Mouse (Mus musculus) neural tube, embryonic 15.5 days (tissue): Measurements from ENCODE around the gene Apol7c. TPM values are rescaled to one million over a fixed set of nuclear protein-coding genes. Genes with fewer than 3 reads are reported as not detected.
"Not testable (repeated sequence)": the region's sequence is repeated elsewhere in the genome, so short reads cannot be mapped to it uniquely, and the experiment has no call there.

ENCODE experiments used
- ATAC-seq: fragments of 200-750 bp; cut with Nextera tagmentation; 2 replicates; pipeline ENCODE4 v1.8.0; 2017; ENCODE audit warnings: mild to moderate bottlenecking, moderate TSS enrichment, moderate library complexity; ENCODE audit not compliant: low FRiP score
- H3K27ac ChIP-seq: fragments of 300-500 bp; sonication (generic); replicated peaks from 2 replicates; pipeline ENCODE4 v1.5.1; 2015; ENCODE audit warnings: mild to moderate bottlenecking, inconsistent platforms
- H3K27me3 ChIP-seq: fragments of 300-500 bp; sonication (generic); replicated peaks from 2 replicates; pipeline ENCODE4 v1.6.1; 2015; ENCODE audit warnings: inconsistent platforms
- H3K36me3 ChIP-seq: fragments of 300-500 bp; sonication (generic); 2 replicates; pipeline ENCODE4 v1.6.1; 2015; ENCODE audit warnings: inconsistent platforms
- H3K4me1 ChIP-seq: fragments of 300-500 bp; sonication (generic); 2 replicates; pipeline ENCODE4 v1.6.1; 2015; ENCODE audit warnings: inconsistent platforms
- H3K4me2 ChIP-seq: fragments of 300-500 bp; sonication (generic); 2 replicates; pipeline ENCODE4 v1.6.1; 2015; ENCODE audit warnings: inconsistent platforms, mild to moderate bottlenecking, moderate library complexity
- H3K4me3 ChIP-seq: fragments of 300-500 bp; sonication (generic); replicated peaks from 2 replicates; pipeline ENCODE4 v1.5.1; 2015; ENCODE audit warnings: mild to moderate bottlenecking, inconsistent platforms
- H3K9ac ChIP-seq: fragments of 300-500 bp; sonication (generic); replicated peaks from 2 replicates; pipeline ENCODE4 v1.6.1; 2015; ENCODE audit warnings: mild to moderate bottlenecking, inconsistent platforms
- H3K9me3 ChIP-seq: fragments of 300-500 bp; sonication (generic); replicated peaks from 2 replicates; pipeline ENCODE4 v1.6.1; 2016; ENCODE audit warnings: inconsistent platforms
- WGBS: fragments of 180-500 bp; shearing (Covaris S2); methylation state at CpG from one replicate; pipeline ENCODE4 v1.1.7; 2015; ENCODE audit warnings: mixed read lengths; 5-methylcytosine and 5-hydroxymethylcytosine counted together
- polyA plus RNA-seq: library from polyadenylated mRNA; unstranded; fragments of >200 nt; fragmentation: Nextera tagmentation; extraction: Ambion mirVana; gene quantifications from 2 replicates; pipeline ENCODE4 v1.2.1, GENCODE M21; 2015

Gene Apol7c
- polyA plus RNA-seq = 0.40 TPM in 1 of 2 replicates, not detected in the other

- Histone ChIP-seq H3K4me3 (no peak within 1 kb of the TSS), H3K27me3 (no peaks in the 10 kb centered on the region), H3K27ac (no peak within 1 kb of the TSS), H3K9me3 (no peaks in the 10 kb centered on the region), H3K9ac (no peak within 1 kb of the TSS), H3K4me2 (no peak within 1 kb of the TSS), H3K4me1 (no peaks in the 10 kb centered on the region), H3K36me3 (no peaks in the 10 kb centered on the region)
- no peak for ATAC-seq
These were observed at the start of gene Apol7c for GRCm38 (mm10) chr15:77533216-77533615. Apol7c (minus strand) TSS chr15:77533316.

GRCm38 (mm10) chr15:77581681-77582080 is 48.6 kb upstream of the Apol7c start:
- H3K27ac ChIP-seq = no peak overlapping the region

GRCm38 (mm10) chr15:77579311-77579710 is 46.2 kb upstream of the Apol7c start:
- no peak overlapping the region for H3K27ac ChIP-seq
- H3K9ac ChIP-seq = no peak overlapping the region
- H3K27me3 ChIP-seq = no peaks in the 10 kb centered on the region
- no peak overlapping the region for H3K4me2 ChIP-seq
- WGBS = 96% methylated on average over 4 of the region's 4 CpGs
- no peak for ATAC-seq
- H3K4me1 ChIP-seq = no peaks in the 10 kb centered on the region
- no peaks in the 10 kb centered on the region for H3K36me3 ChIP-seq
- no peak overlapping the region for H3K4me3 ChIP-seq
- H3K9me3 ChIP-seq = 0 out of 2 replicates have a peak, but pooled peaks cover 3% of the 10 kb centered on the region

More at GRCm38 (mm10) chr15:77581681-77582080, 48.6 kb upstream of the Apol7c start:
- Histone ChIP-seq H3K4me3 (no peak overlapping the region), H3K36me3 (no peaks in the 10 kb centered on the region), H3K9me3 (0 out of 2 replicates have a peak, but pooled peaks cover 3% of the 10 kb centered on the region), H3K4me2 (no peak overlapping the region), H3K27me3 (no peaks in the 10 kb centered on the region), H3K4me1 (no peaks in the 10 kb centered on the region), H3K9ac (no peak overlapping the region)
- no peak for ATAC-seq
- 31% methylated on average over 1 of the region's 1 CpGs for WGBS

- no peaks in the 10 kb centered on the region for H3K36me3 ChIP-seq
- no peaks in the 10 kb centered on the region for H3K4me1 ChIP-seq
- H3K9ac ChIP-seq = no peak overlapping the region
- H3K4me2 ChIP-seq = no peak overlapping the region
- no peak for ATAC-seq
- 0 out of 2 replicates have a peak, but pooled peaks cover 3% of the 10 kb centered on the region for H3K9me3 ChIP-seq
- WGBS = 92% methylated on average over 2 of the region's 2 CpGs
- H3K27ac ChIP-seq = no peak overlapping the region
- no peaks in the 10 kb centered on the region for H3K27me3 ChIP-seq
- no peak overlapping the region for H3K4me3 ChIP-seq
These were observed 45.7 kb upstream of the Apol7c start for GRCm38 (mm10) chr15:77578801-77579200.

- Histone ChIP-seq H3K4me3 (no peak overlapping the region), H3K36me3 (no peaks in the 10 kb centered on the region), H3K4me2 (no peak overlapping the region), H3K9me3 (no peaks in the 10 kb centered on the region), H3K4me1 (no peaks in the 10 kb centered on the region), H3K27me3 (no peaks in the 10 kb centered on the region), H3K9ac (no peak overlapping the region), H3K27ac (no peak overlapping the region)
- no peak for ATAC-seq
These were observed 30.1 kb upstream of the Apol7c start for GRCm38 (mm10) chr15:77563219-77563618.

- Histone ChIP-seq H3K9ac (no peak within 1 kb of the TSS), H3K27ac (no peak within 1 kb of the TSS), H3K4me2 (no peak within 1 kb of the TSS), H3K4me1 (no peaks in the 10 kb centered on the region), H3K36me3 (no peaks in the 10 kb centered on the region), H3K27me3 (no peaks in the 10 kb centered on the region), H3K4me3 (no peak within 1 kb of the TSS), H3K9me3 (no peaks in the 10 kb centered on the region)
- ATAC-seq = no peak
These were observed 28.7 kb upstream of the Apol7c start, which contains the start of gene 1700025B11Rik for GRCm38 (mm10) chr15:77561792-77562191. 1700025B11Rik (minus strand) TSS chr15:77561892.

GRCm38 (mm10) chr15:77539221-77539620 is 6.1 kb upstream of the Apol7c start:
- not testable (repeated sequence) for H3K9me3 ChIP-seq, H3K27ac ChIP-seq, H3K4me2 ChIP-seq, ATAC-seq, H3K27me3 ChIP-seq, H3K9ac ChIP-seq, H3K36me3 ChIP-seq, H3K4me3 ChIP-seq, H3K4me1 ChIP-seq
- 48% methylated on average over 1 of the region's 1 CpGs for WGBS

- 22% methylated on average over 6 of the region's 6 CpGs for WGBS
- not testable (repeated sequence) for H3K27ac ChIP-seq, H3K27me3 ChIP-seq, H3K9ac ChIP-seq, ATAC-seq, H3K9me3 ChIP-seq, H3K4me1 ChIP-seq, H3K36me3 ChIP-seq, H3K4me2 ChIP-seq, H3K4me3 ChIP-seq
These were observed 9.8 kb downstream of the Apol7c start for GRCm38 (mm10) chr15:77523186-77523843.

GRCm38 (mm10) chr15:77520596-77520995 is 12.5 kb downstream of the Apol7c start:
- ATAC-seq, H3K9ac ChIP-seq: not testable (repeated sequence)

GRCm38 (mm10) chr15:77507966-77508365 is 25.1 kb downstream of the Apol7c start, which contains the start of gene Apol11a:
Apol11a (plus strand) TSS chr15:77508271.
- not testable (repeated sequence) for H3K27ac ChIP-seq, H3K4me1 ChIP-seq, ATAC-seq, H3K36me3 ChIP-seq, H3K4me3 ChIP-seq, H3K9ac ChIP-seq, H3K4me2 ChIP-seq, H3K9me3 ChIP-seq, H3K27me3 ChIP-seq

More at GRCm38 (mm10) chr15:77520596-77520995, 12.5 kb downstream of the Apol7c start:
- not testable (repeated sequence) for H3K4me2 ChIP-seq, H3K4me1 ChIP-seq, H3K36me3 ChIP-seq, H3K4me3 ChIP-seq, H3K27me3 ChIP-seq, H3K9me3 ChIP-seq, H3K27ac ChIP-seq
- 79% methylated on average over 4 of the region's 4 CpGs for WGBS

- H3K27me3 ChIP-seq, H3K27ac ChIP-seq, H3K4me1 ChIP-seq, ATAC-seq, H3K9ac ChIP-seq, H3K4me2 ChIP-seq, H3K4me3 ChIP-seq, H3K36me3 ChIP-seq, H3K9me3 ChIP-seq: not testable (repeated sequence)
- 86% methylated on average over 1 of the region's 1 CpGs for WGBS
These were observed 38.4 kb downstream of the Apol7c start for GRCm38 (mm10) chr15:77494694-77495093.

GRCm38 (mm10) chr15:77493181-77493580 is 39.9 kb downstream of the Apol7c start:
- not testable (repeated sequence) for ATAC-seq, H3K4me1 ChIP-seq, H3K27me3 ChIP-seq, H3K36me3 ChIP-seq, H3K4me3 ChIP-seq, H3K4me2 ChIP-seq, H3K9ac ChIP-seq, H3K9me3 ChIP-seq, H3K27ac ChIP-seq
- no CpG with 5 or more reads among the region's 1 CpGs for WGBS
